Mouse (Mus musculus) liver, postnatal 0 days (tissue): ENCODE measurements around the gene Pgc. TPM values are rescaled to one million over a fixed set of nuclear protein-coding genes. Genes with fewer than 3 reads are reported as not detected.

Experiments used
- ATAC-seq: fragments of 200-750 bp; cut with Nextera tagmentation; 2 replicates; pipeline ENCODE4 v1.8.0; 2017; ENCODE audit warnings: mild to moderate bottlenecking, moderate library complexity
- DNase-seq: peaks from one replicate; pipeline ENCODE4 v3.0.0-alpha.2; 2016
- H3K27ac ChIP-seq: fragments of 300-500 bp; sonication (generic); 2 replicates; pipeline ENCODE4 v1.5.1; 2014; ENCODE audit warnings: antibody characterized with exemption, moderate library complexity, mild to moderate bottlenecking, low read depth
- H3K27me3 ChIP-seq: fragments of 300-500 bp; sonication (generic); 2 replicates; pipeline ENCODE4 v1.6.1; 2014; ENCODE audit warnings: low read length, control low read depth, mixed read lengths; ENCODE audit not compliant: insufficient read depth
- H3K36me3 ChIP-seq: fragments of 300-500 bp; sonication (generic); replicated peaks from 2 replicates; pipeline ENCODE4 v1.6.1; 2014; ENCODE audit warnings: mild to moderate bottlenecking, control low read depth, low read length, moderate library complexity, mixed read lengths; ENCODE audit not compliant: insufficient read depth
- H3K4me1 ChIP-seq: fragments of 300-500 bp; sonication (generic); 2 replicates; pipeline ENCODE4 v1.6.1; 2014; ENCODE audit warnings: antibody characterized with exemption, mild to moderate bottlenecking, control low read depth; ENCODE audit not compliant: insufficient read depth
- H3K4me2 ChIP-seq: fragments of 300-500 bp; sonication (generic); 2 replicates; pipeline ENCODE4 v1.6.1; 2014; ENCODE audit warnings: low read depth, mild to moderate bottlenecking, low read length, moderate library complexity, mixed read lengths
- H3K4me3 ChIP-seq: fragments of 300-500 bp; sonication (generic); 2 replicates; pipeline ENCODE4 v1.5.1; 2014; ENCODE audit warnings: low read depth, low read length
- H3K9ac ChIP-seq: fragments of 300-500 bp; sonication (generic); replicated peaks from 2 replicates; pipeline ENCODE4 v1.6.1; 2014; ENCODE audit warnings: mild to moderate bottlenecking, moderate library complexity
- H3K9me3 ChIP-seq: fragments of 300-500 bp; sonication (generic); 2 replicates; pipeline ENCODE4 v1.6.1; 2016; ENCODE audit warnings: mild to moderate bottlenecking, control low read depth, low read length, mixed read lengths
- CTCF ChIP-seq: sonication (generic); IDR thresholded peaks from 2 replicates; pipeline ENCODE4 v1.5.1; 2016; ENCODE audit warnings: antibody characterized with exemption, low read depth
- EP300 ChIP-seq: IDR thresholded peaks from 2 replicates; pipeline ENCODE4 v1.6.1; 2016; ENCODE audit warnings: antibody characterized with exemption, low read depth, mild to moderate bottlenecking
- WGBS: fragments of 180-500 bp; shearing (Covaris S2); extraction: QIAGEN DNeasy Blood & Tissue Kit; methylation state at CpG from one replicate; pipeline ENCODE4 v1.1.7; 2014; ENCODE audit not compliant: insufficient replicate concordance; 5-methylcytosine and 5-hydroxymethylcytosine counted together
- polyA plus RNA-seq: library from polyadenylated mRNA; unstranded; fragments of >200 nt; fragmentation: Nextera tagmentation; extraction: Ambion mirVana; gene quantifications from 2 replicates; pipeline ENCODE4 v1.2.1, GENCODE M21; 2015

Pgc gene
- polyA plus RNA-seq, 1 experiment from 2014 or later = 0.15 TPM

DNA sequence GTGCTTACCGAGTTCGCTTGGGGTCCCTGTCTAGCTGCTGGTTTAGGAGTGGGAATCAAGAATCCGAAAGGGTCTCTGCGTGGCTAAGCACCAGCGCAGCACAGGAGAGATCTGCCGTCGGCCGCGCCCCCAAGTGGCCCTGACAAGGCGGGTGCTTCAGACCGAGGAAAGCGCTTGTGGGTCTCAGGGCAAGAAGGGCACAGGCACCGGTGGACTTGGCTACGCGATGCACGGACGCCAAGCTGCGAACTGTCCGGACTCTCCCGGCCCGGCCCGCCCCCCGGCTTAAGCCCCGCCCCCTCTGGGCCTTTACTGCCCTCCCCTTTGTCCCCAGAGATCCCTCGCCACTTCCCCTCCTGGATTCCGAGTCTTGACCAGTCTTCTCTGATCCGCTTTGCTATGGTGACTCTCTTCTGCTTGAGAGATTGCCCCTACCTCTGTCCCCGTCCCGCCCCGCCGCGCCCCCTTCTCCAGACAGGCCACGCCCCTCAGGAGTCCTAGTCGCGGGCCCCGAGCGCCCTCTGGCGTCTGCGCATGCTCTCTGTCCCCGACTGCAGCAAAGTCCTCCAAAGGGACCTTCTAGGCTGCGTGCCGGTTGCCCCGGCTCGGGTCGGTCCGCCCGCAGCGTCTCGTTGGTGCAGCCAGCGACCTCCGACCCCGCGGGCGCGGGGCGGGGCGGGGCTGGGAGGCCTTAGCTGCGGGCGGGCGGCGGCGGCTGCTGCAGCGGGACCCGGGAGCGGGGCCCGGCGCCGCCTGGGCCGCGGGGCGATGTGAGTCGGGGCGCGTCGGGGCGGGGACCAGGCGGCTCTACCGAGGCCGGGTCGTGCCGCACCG, 31.9 kb upstream of the Pgc start, which contains the start of gene Prickle4:
Gene Prickle4, minus strand, starts transcription at position 234 of the 834 bp plus-strand sequence.
- ATAC-seq = peak; percentile 95
- H3K9me3 ChIP-seq = no peaks in the 10 kb centered on the region
- H3K9ac ChIP-seq = peak within 1 kb of the TSS; percentile 64
- under 1% methylated on average over 70 of the region's 82 CpGs for WGBS
- H3K27ac ChIP-seq = peak within 1 kb of the TSS; percentile 48
- peaks cover 10% of the 10 kb centered on the region for H3K27me3 ChIP-seq
- peak within 1 kb of the TSS; percentile 58 for H3K4me3 ChIP-seq
- TF ChIP-seq CTCF (peak; percentile 96), EP300 (no peak)
- H3K4me1 ChIP-seq = peaks cover 11% of the 10 kb centered on the region
- H3K4me2 ChIP-seq = peak within 1 kb of the TSS; percentile 88
- H3K36me3 ChIP-seq = no peaks in the 10 kb centered on the region
- peak; percentile 97 for DNase-seq

GRCm38 (mm10) chr17:47695337-47695710, 31.3 kb upstream of the Pgc start:
- H3K27me3 ChIP-seq = peaks cover 10% of the 10 kb centered on the region

GRCm38 (mm10) chr17:47698156-47698555, 28.5 kb upstream of the Pgc start:
- peaks cover 11% of the 10 kb centered on the region for H3K27me3 ChIP-seq

More at GRCm38 (mm10) chr17:47695337-47695710, 31.3 kb upstream of the Pgc start:
- H3K9me3 ChIP-seq = no peaks in the 10 kb centered on the region
- no peaks in the 10 kb centered on the region for H3K36me3 ChIP-seq
- ATAC-seq = no peak
- TF ChIP-seq EP300 = no peak
- TF ChIP-seq CTCF = no peak
- peaks cover 14% of the 10 kb centered on the region for H3K4me1 ChIP-seq
- WGBS = under 1% methylated on average over 18 of the region's 23 CpGs
- H3K9ac ChIP-seq = peak overlapping the region; percentile 64
- no peak overlapping the region for H3K27ac ChIP-seq
- peak overlapping the region; percentile 88 for H3K4me2 ChIP-seq
- DNase-seq = peak; percentile 28
- H3K4me3 ChIP-seq = peak overlapping the region; percentile 58

GRCm38 (mm10) chr17:47699055-47699454, 27.6 kb upstream of the Pgc start:
- no peak overlapping the region for H3K4me2 ChIP-seq
- no peak overlapping the region for H3K9ac ChIP-seq
- WGBS = 69% methylated on average over 2 of the region's 2 CpGs

More at GRCm38 (mm10) chr17:47698156-47698555, 28.5 kb upstream of the Pgc start:
- 73% methylated on average over 10 of the region's 10 CpGs for WGBS
- Histone ChIP-seq H3K4me2 (no peak overlapping the region), H3K9me3 (no peaks in the 10 kb centered on the region), H3K4me3 (no peak overlapping the region), H3K27ac (no peak overlapping the region), H3K9ac (no peak overlapping the region), H3K36me3 (no peaks in the 10 kb centered on the region), H3K4me1 (peaks cover 14% of the 10 kb centered on the region)
- TF ChIP-seq CTCF = no peak
- no peak for TF ChIP-seq EP300
- DNase-seq = no peak
- no peak for ATAC-seq

GRCm38 (mm10) chr17:47701793-47702192, 24.8 kb upstream of the Pgc start:
- H3K9ac ChIP-seq = no peak overlapping the region
- 74% methylated on average over 9 of the region's 9 CpGs for WGBS
- H3K36me3 ChIP-seq = no peaks in the 10 kb centered on the region
- H3K4me1 ChIP-seq = peaks cover 3% of the 10 kb centered on the region; the same call in 1 of the 2 replicates
- TF ChIP-seq CTCF = no peak
- no peak for TF ChIP-seq EP300
- H3K4me2 ChIP-seq = no peak overlapping the region
- ATAC-seq (no peak), DNase-seq (no peak)
- H3K4me3 ChIP-seq = no peak overlapping the region
- H3K27ac ChIP-seq = no peak overlapping the region
- no peaks in the 10 kb centered on the region for H3K9me3 ChIP-seq
- H3K27me3 ChIP-seq = 0 out of 2 replicates have a peak, but pooled peaks cover 5% of the 10 kb centered on the region

More at GRCm38 (mm10) chr17:47699055-47699454, 27.6 kb upstream of the Pgc start:
- no peak overlapping the region for H3K27ac ChIP-seq
- H3K9me3 ChIP-seq = no peaks in the 10 kb centered on the region
- peaks cover 13% of the 10 kb centered on the region for H3K27me3 ChIP-seq
- ATAC-seq (no peak), DNase-seq (no peak)
- no peak overlapping the region for H3K4me3 ChIP-seq
- TF ChIP-seq CTCF (no peak), EP300 (no peak)
- peaks cover 14% of the 10 kb centered on the region for H3K4me1 ChIP-seq
- H3K36me3 ChIP-seq = no peaks in the 10 kb centered on the region

DNA sequence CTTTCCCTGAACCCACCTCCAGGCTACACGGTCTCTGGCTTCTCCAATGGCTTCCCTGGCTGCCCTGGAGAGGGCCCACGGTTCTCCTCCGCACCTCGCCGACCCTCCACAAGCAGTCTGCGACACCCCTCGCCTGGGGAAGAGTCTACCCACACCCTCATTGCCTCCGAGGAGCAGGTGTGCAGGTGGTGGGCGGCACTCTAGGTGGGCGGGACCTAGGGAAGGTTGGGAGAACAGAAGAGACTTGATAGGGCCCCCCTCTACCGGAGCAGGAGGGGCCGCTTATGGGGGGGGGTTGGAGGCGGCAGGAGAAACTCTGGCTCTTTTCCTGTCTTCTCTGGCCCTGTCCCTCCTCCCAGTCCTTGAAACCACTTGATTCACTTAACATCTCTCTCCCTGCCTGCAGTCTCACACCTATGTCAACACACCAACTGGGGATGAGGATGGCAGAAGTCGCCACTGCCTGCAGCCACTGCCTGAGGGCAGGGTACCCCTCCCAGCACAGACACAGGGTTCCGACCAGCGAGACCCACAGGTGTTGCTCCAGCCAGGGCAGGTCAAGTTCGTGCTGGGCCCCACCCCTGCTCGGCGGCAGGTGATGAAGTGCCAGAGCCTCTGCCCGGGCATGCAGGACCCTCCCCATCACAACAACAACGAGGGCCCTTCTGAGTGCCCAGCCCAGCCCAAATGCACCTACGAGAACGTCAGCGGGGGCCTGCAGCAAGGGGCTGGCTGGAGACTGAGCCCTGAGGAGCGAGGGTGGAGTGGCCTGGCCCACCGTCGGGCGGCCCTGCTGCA, 23.9 kb upstream of the Pgc start:
- no peaks in the 10 kb centered on the region for H3K9me3 ChIP-seq
- no peak overlapping the region for H3K4me2 ChIP-seq
- H3K27me3 ChIP-seq = 0 out of 2 replicates have a peak, but pooled peaks cover 5% of the 10 kb centered on the region
- DNase-seq = no peak
- TF ChIP-seq CTCF = no peak
- no peak for TF ChIP-seq EP300
- no peak overlapping the region for H3K9ac ChIP-seq
- ATAC-seq = no peak
- WGBS = 58% methylated on average over 24 of the region's 28 CpGs
- H3K27ac ChIP-seq = no peak overlapping the region
- no peak overlapping the region for H3K4me3 ChIP-seq
- H3K4me1 ChIP-seq = peaks cover 3% of the 10 kb centered on the region; the same call in 1 of the 2 replicates
- no peaks in the 10 kb centered on the region for H3K36me3 ChIP-seq
